Mouse (Mus musculus): ENCODE results near the gene Olfr1225. TPM values are rescaled to one million over a fixed set of nuclear protein-coding genes. Genes with fewer than 3 reads are reported as not detected.
"Not testable (repeated sequence)": the region's sequence is repeated elsewhere in the genome, so short reads cannot be mapped to it uniquely, and the experiment has no call there.

Gene Olfr1225
- not detected in 2 replicates for polyA plus RNA-seq (2015; fragmentation: Nextera tagmentation; extraction: Ambion mirVana)

DNA sequence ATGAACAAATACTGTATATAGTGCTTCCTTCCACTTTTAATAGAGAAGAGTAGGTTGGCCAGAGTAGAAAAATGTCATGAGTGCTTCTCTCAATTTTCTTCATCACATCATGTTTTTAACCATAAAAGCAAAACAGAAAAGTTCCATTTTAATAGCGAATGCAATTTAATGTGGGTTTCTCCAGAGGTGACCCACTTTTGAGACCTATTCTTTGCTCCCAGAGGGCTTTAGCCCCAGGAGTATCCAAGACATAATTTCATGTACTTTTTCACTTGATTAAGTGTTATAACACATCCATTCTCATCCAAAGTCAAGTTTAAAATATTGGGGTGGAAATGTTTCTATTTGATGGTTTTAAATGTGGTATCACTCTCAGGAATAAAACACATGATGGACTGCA is at the start of gene Olfr1225:
Olfr1225 (minus strand) TSS at position 101 of the 400 bp plus-strand sequence.
- 87% methylated on average over 1 of the region's 1 CpGs for WGBS
- Histone ChIP-seq H3K4me1 (no peaks in the 10 kb centered on the region), H3K27me3 (replicated peaks) (no peaks in the 10 kb centered on the region), H3K9me3 (no peaks in the 10 kb centered on the region), H3K36me3 (no peaks in the 10 kb centered on the region), H3K4me2 (no peak within 1 kb of the TSS), H3K4me3 (replicated peaks) (no peak within 1 kb of the TSS), H3K27ac (no peak within 1 kb of the TSS), H3K9ac (no peak within 1 kb of the TSS)
- no peak for ATAC-seq (ENCODE audit: insufficient read depth, low FRiP score, low read depth)

DNA sequence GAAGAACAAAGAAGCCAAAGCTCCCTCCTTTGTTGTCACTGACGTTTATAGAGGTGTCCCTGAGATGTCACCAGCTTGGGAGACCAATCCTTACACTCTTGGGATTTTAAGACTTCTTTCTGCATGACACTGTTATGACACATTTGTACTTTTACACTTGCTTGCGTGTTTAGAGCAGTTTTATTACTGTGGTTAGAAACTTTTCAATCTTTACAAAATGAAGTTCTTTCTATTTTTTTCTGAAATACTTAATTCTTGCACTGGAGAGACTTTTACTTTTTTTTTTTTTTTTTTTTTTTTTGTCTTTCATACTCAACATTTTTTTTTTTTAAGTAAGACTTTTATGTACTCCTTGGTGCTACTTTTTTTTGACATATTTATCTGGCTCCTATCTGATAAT is 25.5 kb upstream of the Olfr1225 start, which contains the start of gene Olfr1226:
Olfr1226 (minus strand) TSS at position 101 of the 400 bp plus-strand sequence.
- H3K36me3 ChIP-seq, result no peaks in the 10 kb centered on the region
- ATAC-seq (ENCODE audit: insufficient read depth, low FRiP score, low read depth), result no peak
- no peaks in the 10 kb centered on the region for H3K27me3 ChIP-seq (replicated peaks)
- H3K9me3 ChIP-seq, result no peaks in the 10 kb centered on the region
- H3K4me3 ChIP-seq (replicated peaks), result no peak within 1 kb of the TSS
- no peak within 1 kb of the TSS for H3K4me2 ChIP-seq
- H3K9ac ChIP-seq, result no peak within 1 kb of the TSS
- no peaks in the 10 kb centered on the region for H3K4me1 ChIP-seq
- WGBS, result 64% methylated on average over 2 of the region's 2 CpGs
- no peak within 1 kb of the TSS for H3K27ac ChIP-seq

DNA sequence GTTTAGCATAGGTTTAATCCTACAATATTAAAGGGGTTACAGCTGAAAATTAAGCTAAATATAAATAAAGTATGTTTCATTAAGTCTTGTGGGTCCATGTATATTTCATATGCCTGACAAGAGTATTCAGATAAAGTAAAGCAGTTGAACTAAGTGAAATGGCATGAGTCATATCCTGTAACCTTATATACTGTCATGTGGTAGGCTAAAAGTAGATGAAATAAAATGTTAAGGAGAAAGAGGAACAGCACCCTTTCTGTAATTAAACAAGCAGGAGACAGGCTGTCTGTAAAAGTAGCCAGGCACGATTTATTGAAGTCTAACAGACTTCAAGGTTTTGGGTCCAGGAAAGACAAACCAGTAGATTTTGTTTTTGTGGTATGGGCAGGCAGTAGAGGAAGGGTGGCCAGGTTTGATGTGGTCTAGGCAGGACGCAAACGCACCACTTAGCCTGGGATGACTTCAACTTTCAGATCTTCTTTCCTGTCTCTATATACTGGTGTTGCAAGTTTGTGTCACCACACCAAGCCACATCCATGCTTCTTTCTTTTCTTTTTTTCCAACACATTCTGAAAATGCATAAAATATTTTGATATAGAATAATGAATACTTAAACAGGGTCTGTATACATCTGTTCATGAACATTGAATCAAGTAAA is 22.0 kb upstream of the Olfr1225 start:
- H3K9me3 ChIP-seq, result no peaks in the 10 kb centered on the region
- ATAC-seq (ENCODE audit: insufficient read depth, low FRiP score, low read depth), result no peak
- no peak overlapping the region for H3K9ac ChIP-seq
- H3K4me1 ChIP-seq, result no peaks in the 10 kb centered on the region
- H3K4me2 ChIP-seq, result no peak overlapping the region
- H3K27ac ChIP-seq, result no peak overlapping the region
- 65% methylated on average over 3 of the region's 3 CpGs for WGBS
- no peaks in the 10 kb centered on the region for H3K36me3 ChIP-seq
- no peak overlapping the region for H3K4me3 ChIP-seq (replicated peaks)
- no peaks in the 10 kb centered on the region for H3K27me3 ChIP-seq (replicated peaks)

DNA sequence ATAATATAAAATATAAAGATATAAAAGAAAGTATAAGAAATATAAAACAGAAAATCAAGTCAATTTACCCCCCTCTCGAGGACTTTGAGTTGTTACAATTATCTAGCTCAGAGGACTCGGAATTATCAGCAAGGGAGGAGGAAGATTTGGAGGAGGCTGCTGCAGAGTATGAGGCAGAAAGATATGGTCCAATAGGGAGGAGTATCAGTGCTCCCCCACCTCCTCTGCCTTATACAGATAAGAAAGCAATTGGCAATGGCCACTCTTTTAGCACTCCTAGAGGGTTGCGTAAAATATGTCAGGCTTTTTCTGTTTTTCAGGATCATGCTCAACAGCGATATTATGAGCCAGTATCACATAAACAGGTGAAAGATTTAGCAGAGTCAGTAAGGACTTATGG is 9.8 kb downstream of the Olfr1225 start:
- not testable (repeated sequence) for H3K36me3 ChIP-seq; ATAC-seq (ENCODE audit: insufficient read depth, low FRiP score, low read depth); H3K4me1 ChIP-seq; H3K27me3 ChIP-seq (replicated peaks); H3K4me3 ChIP-seq (replicated peaks); H3K9me3 ChIP-seq; H3K9ac ChIP-seq; H3K4me2 ChIP-seq; H3K27ac ChIP-seq
- WGBS, result 89% methylated on average over 4 of the region's 4 CpGs

DNA sequence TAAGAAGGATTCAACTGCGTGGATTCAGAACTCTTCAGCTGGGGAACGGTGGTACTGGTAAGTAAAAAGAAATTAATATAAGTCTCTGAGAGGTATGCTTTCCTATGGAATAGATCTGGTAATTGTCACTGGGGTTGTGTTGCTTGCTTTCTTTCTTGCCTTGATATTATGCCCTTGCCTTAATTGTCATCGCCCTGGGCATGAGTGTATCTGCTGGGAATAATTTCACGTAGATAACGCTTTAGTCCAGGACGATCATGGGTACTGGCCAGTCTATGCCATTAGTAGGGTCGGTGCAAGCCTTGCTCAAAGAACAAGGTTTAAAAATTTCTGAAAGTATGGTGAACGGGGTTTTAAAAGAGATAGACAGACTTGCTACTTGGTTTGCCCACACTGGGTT is 10.5 kb downstream of the Olfr1225 start, which contains the start of gene Olfr1224-ps1:
Olfr1224-ps1 (minus strand) TSS at position 101 of the 400 bp plus-strand sequence.
- H3K36me3 ChIP-seq; H3K4me3 ChIP-seq (replicated peaks); H3K9ac ChIP-seq; H3K27ac ChIP-seq; H3K4me2 ChIP-seq; H3K27me3 ChIP-seq (replicated peaks); H3K9me3 ChIP-seq; ATAC-seq (ENCODE audit: insufficient read depth, low FRiP score, low read depth); H3K4me1 ChIP-seq: not testable (repeated sequence)
- WGBS, result 92% methylated on average over 8 of the region's 8 CpGs

DNA sequence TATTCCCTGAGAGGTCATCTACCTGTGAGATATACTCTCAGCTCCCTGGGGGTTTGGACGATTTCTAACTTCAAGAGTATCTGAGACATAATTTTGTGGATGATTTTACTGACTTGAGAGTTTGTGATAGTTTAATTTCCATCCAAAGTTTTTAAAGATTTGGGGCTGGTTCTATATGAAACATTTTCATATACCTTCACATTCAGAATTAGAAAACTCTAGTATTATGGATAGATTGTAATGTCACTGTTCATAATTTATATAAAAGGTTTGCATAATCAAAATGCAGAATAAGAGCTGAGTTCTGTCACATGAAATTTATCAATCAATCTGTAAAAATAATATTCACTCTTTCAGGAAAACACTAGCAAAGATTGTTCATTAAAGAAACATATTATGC is 23.0 kb downstream of the Olfr1225 start, which contains the start of gene Olfr1223:
Olfr1223 (minus strand) TSS at position 101 of the 400 bp plus-strand sequence.
- ATAC-seq (ENCODE audit: insufficient read depth, low FRiP score, low read depth), result no peak
- WGBS, result 74% methylated on average over 1 of the region's 1 CpGs
- no peaks in the 10 kb centered on the region for H3K36me3 ChIP-seq
- H3K4me3 ChIP-seq (replicated peaks), result no peak within 1 kb of the TSS
- H3K9me3 ChIP-seq, result no peaks in the 10 kb centered on the region
- no peaks in the 10 kb centered on the region for H3K27me3 ChIP-seq (replicated peaks)
- H3K27ac ChIP-seq, result no peak within 1 kb of the TSS
- no peak within 1 kb of the TSS for H3K4me2 ChIP-seq
- H3K4me1 ChIP-seq, result no peaks in the 10 kb centered on the region
- H3K9ac ChIP-seq, result no peak within 1 kb of the TSS

DNA sequence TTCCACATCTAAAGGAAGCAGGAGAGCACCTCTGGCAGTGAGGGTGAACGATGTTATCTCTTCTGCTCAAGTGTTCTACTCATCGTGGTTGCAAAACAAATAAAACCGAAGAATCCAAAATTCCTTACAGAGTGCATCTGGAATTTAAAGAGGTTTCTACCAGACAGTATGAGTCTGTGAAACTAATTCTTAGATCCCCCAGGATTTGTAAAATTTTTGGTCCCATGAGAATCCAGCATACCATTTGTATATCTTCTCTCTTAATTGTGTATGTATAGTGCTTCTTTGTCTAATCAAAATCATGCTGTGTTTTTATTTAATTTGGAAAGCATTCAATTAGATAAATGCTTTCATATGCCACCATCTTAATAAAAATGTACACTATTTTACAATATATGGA is 41.5 kb downstream of the Olfr1225 start, which contains the start of gene Olfr1222:
Olfr1222 (minus strand) TSS at position 101 of the 400 bp plus-strand sequence.
- Histone ChIP-seq H3K27me3 (replicated peaks) (no peaks in the 10 kb centered on the region), H3K9me3 (no peaks in the 10 kb centered on the region), H3K4me3 (replicated peaks) (no peak within 1 kb of the TSS), H3K9ac (no peak within 1 kb of the TSS), H3K27ac (no peak within 1 kb of the TSS), H3K4me2 (no peak within 1 kb of the TSS), H3K4me1 (no peaks in the 10 kb centered on the region), H3K36me3 (no peaks in the 10 kb centered on the region)
- no peak for ATAC-seq (ENCODE audit: insufficient read depth, low FRiP score, low read depth)
- 61% methylated on average over 3 of the region's 3 CpGs for WGBS

Other genes with a start within 250 kb of the Olfr1225 start
- not detected in 2 replicates for gene Olfr1211, start 236.6 kb downstream of the Olfr1225 start, polyA plus RNA-seq (2015; fragmentation: Nextera tagmentation; extraction: Ambion mirVana)
- not detected in 2 replicates for gene Olfr1212, start 220.7 kb downstream of the Olfr1225 start, polyA plus RNA-seq (2015; fragmentation: Nextera tagmentation; extraction: Ambion mirVana)
- not detected in 2 replicates for gene Gm13762, start 194.4 kb downstream of the Olfr1225 start, polyA plus RNA-seq (2015; fragmentation: Nextera tagmentation; extraction: Ambion mirVana)
- gene Olfr1214, start 182.0 kb downstream of the Olfr1225 start, polyA plus RNA-seq (2015; fragmentation: Nextera tagmentation; extraction: Ambion mirVana), result not detected in 2 replicates
- gene Olfr1215, start 167.7 kb downstream of the Olfr1225 start, polyA plus RNA-seq (2015; fragmentation: Nextera tagmentation; extraction: Ambion mirVana), result not detected in 2 replicates
- not detected in 2 replicates for gene Olfr1216, start 156.3 kb downstream of the Olfr1225 start, polyA plus RNA-seq (2015; fragmentation: Nextera tagmentation; extraction: Ambion mirVana)
- not detected in 2 replicates for gene Olfr1217, start 142.6 kb downstream of the Olfr1225 start, polyA plus RNA-seq (2015; fragmentation: Nextera tagmentation; extraction: Ambion mirVana)
- not detected in 2 replicates for gene Olfr1218, start 113.5 kb downstream of the Olfr1225 start, polyA plus RNA-seq (2015; fragmentation: Nextera tagmentation; extraction: Ambion mirVana)
- not detected in 2 replicates for gene Olfr1219, start 91.2 kb downstream of the Olfr1225 start, polyA plus RNA-seq (2015; fragmentation: Nextera tagmentation; extraction: Ambion mirVana)
- gene Olfr1220, start 67.8 kb downstream of the Olfr1225 start, polyA plus RNA-seq (2015; fragmentation: Nextera tagmentation; extraction: Ambion mirVana), result not detected in 2 replicates
- gene Olfr1221, start 57.4 kb downstream of the Olfr1225 start, polyA plus RNA-seq (2015; fragmentation: Nextera tagmentation; extraction: Ambion mirVana), result not detected in 2 replicates
- not detected in 2 replicates for gene Olfr1222, start 41.6 kb downstream of the Olfr1225 start, polyA plus RNA-seq (2015; fragmentation: Nextera tagmentation; extraction: Ambion mirVana)
- gene Olfr1223, start 23.1 kb downstream of the Olfr1225 start, polyA plus RNA-seq (2015; fragmentation: Nextera tagmentation; extraction: Ambion mirVana), result not detected in 2 replicates
- not detected in 2 replicates for gene Olfr1224-ps1, start 10.6 kb downstream of the Olfr1225 start, polyA plus RNA-seq (2015; fragmentation: Nextera tagmentation; extraction: Ambion mirVana)
- not detected in 2 replicates for gene Olfr1226, start 25.4 kb upstream of the Olfr1225 start, polyA plus RNA-seq (2015; fragmentation: Nextera tagmentation; extraction: Ambion mirVana)
- gene Olfr1228, start 79.4 kb upstream of the Olfr1225 start, polyA plus RNA-seq (2015; fragmentation: Nextera tagmentation; extraction: Ambion mirVana), result not detected in 2 replicates
- not detected in 2 replicates for gene Olfr1229, start 113.3 kb upstream of the Olfr1225 start, polyA plus RNA-seq (2015; fragmentation: Nextera tagmentation; extraction: Ambion mirVana)
- gene Olfr1230, start 122.6 kb upstream of the Olfr1225 start, polyA plus RNA-seq (2015; fragmentation: Nextera tagmentation; extraction: Ambion mirVana), result not detected in 2 replicates
- gene Olfr1231, start 132.4 kb upstream of the Olfr1225 start, polyA plus RNA-seq (2015; fragmentation: Nextera tagmentation; extraction: Ambion mirVana), result not detected in 2 replicates
- not detected in 2 replicates for gene Olfr1232, start 155.0 kb upstream of the Olfr1225 start, polyA plus RNA-seq (2015; fragmentation: Nextera tagmentation; extraction: Ambion mirVana)
- gene Olfr1233, start 167.7 kb upstream of the Olfr1225 start, polyA plus RNA-seq (2015; fragmentation: Nextera tagmentation; extraction: Ambion mirVana), result not detected in 2 replicates
- not detected in 2 replicates for gene Olfr1234, start 190.2 kb upstream of the Olfr1225 start, polyA plus RNA-seq (2015; fragmentation: Nextera tagmentation; extraction: Ambion mirVana)
- not detected in 2 replicates for gene Olfr1238, start 235.0 kb upstream of the Olfr1225 start, polyA plus RNA-seq (2015; fragmentation: Nextera tagmentation; extraction: Ambion mirVana)
- gene Olfr1239, start 245.7 kb upstream of the Olfr1225 start, polyA plus RNA-seq (2015; fragmentation: Nextera tagmentation; extraction: Ambion mirVana), result not detected in 2 replicates

Measured in stomach, embryonic 15.5 days (tissue).